Mouse (Mus musculus) heart, postnatal 0 days (tissue): ENCODE data around the gene Sin3b. TPM values are rescaled to one million over a fixed set of nuclear protein-coding genes. Genes with fewer than 3 reads are reported as not detected.

Experiments
- ATAC-seq: fragments of 200-750 bp; cut with Nextera tagmentation; 2 replicates; pipeline ENCODE4 v1.8.0; 2017; ENCODE audit warnings: low read depth, moderate number of reproducible peaks, moderate library complexity; ENCODE audit not compliant: insufficient read depth
- DNase-seq: peaks from one replicate; pipeline ENCODE4 v3.0.0-alpha.2; 2016; ENCODE audit warnings: low spot score
- H3K27ac ChIP-seq: fragments of 300-500 bp; sonication (generic); 2 replicates; pipeline ENCODE4 v1.5.1; 2014; ENCODE audit warnings: low read depth, mild to moderate bottlenecking
- H3K27me3 ChIP-seq: fragments of 300-500 bp; sonication (generic); 2 replicates; pipeline ENCODE4 v1.6.1; 2014; ENCODE audit warnings: low read length, mixed read lengths; ENCODE audit not compliant: control insufficient read depth, insufficient read depth
- H3K36me3 ChIP-seq: fragments of 300-500 bp; sonication (generic); replicated peaks from 2 replicates; pipeline ENCODE4 v1.6.1; 2014; ENCODE audit warnings: low read length, mixed read lengths; ENCODE audit not compliant: control insufficient read depth, insufficient read depth
- H3K4me1 ChIP-seq: fragments of 300-500 bp; sonication (generic); 2 replicates; pipeline ENCODE4 v1.6.1; 2014; ENCODE audit warnings: antibody characterized with exemption; ENCODE audit not compliant: control insufficient read depth, insufficient read depth
- H3K4me2 ChIP-seq: fragments of 300-500 bp; sonication (generic); 2 replicates; pipeline ENCODE4 v1.6.1; 2014; ENCODE audit warnings: low read depth, mild to moderate bottlenecking, low read length, moderate library complexity
- H3K4me3 ChIP-seq: fragments of 300-500 bp; sonication (generic); 2 replicates; pipeline ENCODE4 v1.5.1; 2014; ENCODE audit warnings: low read depth, low read length
- H3K9ac ChIP-seq: fragments of 300-500 bp; sonication (generic); replicated peaks from 2 replicates; pipeline ENCODE4 v1.6.1; 2014; ENCODE audit warnings: low read depth, low read length, mixed read lengths
- H3K9me3 ChIP-seq: fragments of 300-500 bp; sonication (generic); replicated peaks from 2 replicates; pipeline ENCODE4 v1.6.1; 2016; ENCODE audit warnings: low read length; ENCODE audit not compliant: control insufficient read depth
- CTCF ChIP-seq: IDR thresholded peaks from 2 replicates; pipeline ENCODE4 v1.5.1; 2016; ENCODE audit warnings: antibody characterized with exemption, control low read depth, low read depth
- EP300 ChIP-seq: IDR thresholded peaks from 2 replicates; pipeline ENCODE4 v1.6.1; 2016; ENCODE audit warnings: antibody characterized with exemption, low read depth
- WGBS: fragments of 180-500 bp; shearing (Covaris S2); extraction: QIAGEN DNeasy Blood & Tissue Kit; methylation state at CpG from one replicate; pipeline ENCODE4 v1.1.7; 2014; 5-methylcytosine and 5-hydroxymethylcytosine counted together
- polyA plus RNA-seq: library from polyadenylated mRNA; unstranded; fragments of >200 nt; fragmentation: Nextera tagmentation; extraction: Ambion mirVana; gene quantifications from 2 replicates; pipeline ENCODE4 v1.2.1, GENCODE M21; 2015
- total RNA-seq: library from RNA; depleted of rRNA; stranded (reverse); fragments of >200 nt; gene quantifications from 2 replicates; pipeline ENCODE4 v1.2.3, GENCODE M21; 2014; ENCODE audit warnings: low replicate concordance

Gene Sin3b
- total and polyA plus RNA-seq, 2 experiments from 2014 or later: 195 to 203 TPM

DNA sequence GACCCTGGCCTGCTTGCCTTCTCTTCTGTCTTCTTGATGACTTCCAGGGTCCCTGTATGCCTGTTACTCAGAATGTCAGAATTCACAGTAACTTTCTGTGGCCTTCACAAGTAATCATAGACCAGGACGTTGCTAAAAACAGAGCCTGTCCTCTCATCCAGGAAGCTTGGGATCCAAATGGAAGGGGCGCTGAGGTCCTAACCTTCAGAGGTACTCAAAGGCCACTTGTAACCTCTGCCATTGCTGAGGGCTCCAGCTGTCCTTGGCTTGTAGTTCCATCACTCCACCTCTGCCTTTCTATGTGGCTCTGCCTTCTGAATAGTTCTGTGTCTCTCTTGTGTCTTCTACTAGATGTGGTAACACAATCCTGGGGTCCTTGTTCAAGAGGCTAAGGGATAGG, 30.7 kb downstream of the Sin3b start:
- Histone ChIP-seq H3K4me1 (no peaks in the 10 kb centered on the region), H3K27me3 (no peaks in the 10 kb centered on the region), H3K9ac (no peak overlapping the region), H3K4me3 (no peak overlapping the region), H3K27ac (no peak overlapping the region), H3K9me3 (no peaks in the 10 kb centered on the region), H3K4me2 (no peak overlapping the region), H3K36me3 (peaks cover 91% of the 10 kb centered on the region)
- WGBS: 84% methylated on average over 2 of the region's 2 CpGs
- DNase-seq (no peak), ATAC-seq (no peak)
- TF ChIP-seq CTCF (no peak), EP300 (no peak)

DNA sequence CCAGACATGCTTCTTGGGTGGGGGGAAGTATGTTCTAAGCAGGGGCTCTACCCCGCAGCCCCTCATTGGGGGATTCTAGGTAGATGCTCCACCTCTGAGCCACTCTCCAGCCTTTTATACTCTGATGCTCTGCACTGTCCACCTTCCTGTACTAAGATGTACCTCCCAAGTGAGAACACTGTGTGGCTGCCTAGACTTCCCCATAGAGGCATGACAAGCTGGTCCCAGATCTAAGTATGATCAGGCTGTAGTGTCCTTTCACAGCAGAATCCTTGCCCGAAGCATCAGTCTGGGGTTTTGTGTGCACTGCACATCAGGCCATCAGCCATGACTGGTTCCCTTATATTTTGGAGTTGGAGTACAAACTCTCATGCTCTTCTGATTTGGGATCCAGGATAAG, 32.9 kb downstream of the Sin3b start:
- H3K9ac ChIP-seq: no peak overlapping the region
- no peak overlapping the region for H3K4me2 ChIP-seq
- no peaks in the 10 kb centered on the region for H3K9me3 ChIP-seq
- no peaks in the 10 kb centered on the region for H3K4me1 ChIP-seq
- 96% methylated on average over 2 of the region's 2 CpGs for WGBS
- H3K4me3 ChIP-seq: no peak overlapping the region
- no peak overlapping the region for H3K27ac ChIP-seq
- DNase-seq (no peak), ATAC-seq (no peak)
- no peaks in the 10 kb centered on the region for H3K27me3 ChIP-seq
- H3K36me3 ChIP-seq: peaks cover 70% of the 10 kb centered on the region
- TF ChIP-seq CTCF (no peak), EP300 (no peak)

DNA sequence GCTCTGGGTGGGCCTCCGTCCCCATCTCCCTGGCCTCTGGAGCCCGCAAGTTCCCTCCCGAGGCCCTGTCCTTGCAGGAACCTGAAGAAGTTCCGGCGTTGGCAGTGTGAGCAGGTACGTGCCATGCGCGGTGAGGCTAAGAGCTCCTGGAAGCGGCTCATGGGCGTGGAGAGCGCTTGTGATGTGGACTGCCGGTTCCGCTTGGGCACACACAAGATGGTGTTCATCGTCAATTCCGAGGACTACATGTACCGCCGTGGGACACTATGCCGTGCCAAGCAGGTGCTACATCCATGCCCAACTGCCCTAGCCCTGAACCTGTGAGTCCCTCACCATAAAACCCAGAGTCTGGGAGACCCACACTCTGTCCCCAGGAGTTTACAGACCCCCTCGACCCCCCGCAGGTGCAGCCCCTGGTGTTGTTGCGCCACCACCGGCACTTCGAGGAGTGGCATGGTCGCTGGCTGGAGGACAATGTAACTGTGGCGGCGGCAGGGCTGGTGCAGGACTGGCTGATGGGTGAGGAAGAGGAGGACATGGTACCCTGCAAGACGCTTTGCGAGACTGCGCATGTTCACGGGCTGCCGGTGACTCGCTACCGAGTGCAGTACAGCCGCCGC, 33.8 kb downstream of the Sin3b start:
- Histone ChIP-seq H3K27ac (no peak overlapping the region), H3K4me3 (no peak overlapping the region), H3K27me3 (no peaks in the 10 kb centered on the region), H3K9ac (no peak overlapping the region), H3K36me3 (peaks cover 62% of the 10 kb centered on the region), H3K4me2 (no peak overlapping the region), H3K4me1 (peaks cover 3% of the 10 kb centered on the region; the same call in 1 of the 2 replicates), H3K9me3 (no peaks in the 10 kb centered on the region)
- TF ChIP-seq EP300 (no peak), CTCF (no peak)
- no peak for DNase-seq
- no peak for ATAC-seq
- WGBS: 95% methylated on average over 35 of the region's 35 CpGs

DNA sequence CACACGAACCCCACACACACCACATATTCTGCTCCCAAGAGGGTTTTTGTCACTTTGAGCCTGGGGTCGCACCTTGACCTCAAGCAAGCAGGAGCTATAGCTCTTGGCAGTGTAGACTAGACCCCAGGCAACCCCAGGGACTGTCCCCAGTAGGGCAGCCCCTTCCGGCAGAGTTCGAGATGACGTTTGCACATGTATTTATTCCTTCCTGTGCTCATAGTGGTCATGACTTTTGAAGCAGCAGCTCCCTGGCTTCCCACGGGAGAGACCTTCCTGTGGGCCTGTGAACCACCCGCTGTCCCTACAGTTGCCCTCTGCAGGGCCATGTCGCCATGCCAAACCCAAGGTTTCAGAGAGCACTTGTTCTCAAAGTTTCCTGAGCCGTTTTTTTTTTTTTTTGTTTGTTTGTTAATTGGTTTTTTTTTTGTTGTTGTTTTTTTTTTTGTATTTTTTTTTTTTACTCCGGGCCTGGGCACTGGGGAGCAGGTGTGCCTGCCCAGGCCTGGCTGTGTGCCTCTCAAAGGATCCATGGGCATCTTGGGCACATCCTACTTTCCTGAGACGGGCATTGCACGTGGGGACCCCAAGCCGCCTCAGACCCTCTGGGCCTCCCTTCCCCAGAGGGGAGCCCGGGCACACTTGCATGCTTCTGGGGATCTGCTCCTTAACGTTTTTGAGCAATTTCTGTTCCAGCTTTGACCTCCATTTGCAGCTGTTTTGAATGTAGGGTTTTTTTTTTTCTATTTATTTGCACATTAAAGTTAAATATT, 34.5 kb downstream of the Sin3b start:
- 88% methylated on average over 15 of the region's 15 CpGs for WGBS
- no peak for ATAC-seq
- no peak for TF ChIP-seq CTCF
- no peak for TF ChIP-seq EP300
- no peak for DNase-seq
- Histone ChIP-seq H3K9me3 (no peaks in the 10 kb centered on the region), H3K4me1 (peaks cover 3% of the 10 kb centered on the region; the same call in 1 of the 2 replicates), H3K36me3 (peaks cover 55% of the 10 kb centered on the region), H3K4me3 (no peak overlapping the region), H3K27ac (no peak overlapping the region), H3K9ac (no peak overlapping the region), H3K4me2 (no peak overlapping the region), H3K27me3 (no peaks in the 10 kb centered on the region)

DNA sequence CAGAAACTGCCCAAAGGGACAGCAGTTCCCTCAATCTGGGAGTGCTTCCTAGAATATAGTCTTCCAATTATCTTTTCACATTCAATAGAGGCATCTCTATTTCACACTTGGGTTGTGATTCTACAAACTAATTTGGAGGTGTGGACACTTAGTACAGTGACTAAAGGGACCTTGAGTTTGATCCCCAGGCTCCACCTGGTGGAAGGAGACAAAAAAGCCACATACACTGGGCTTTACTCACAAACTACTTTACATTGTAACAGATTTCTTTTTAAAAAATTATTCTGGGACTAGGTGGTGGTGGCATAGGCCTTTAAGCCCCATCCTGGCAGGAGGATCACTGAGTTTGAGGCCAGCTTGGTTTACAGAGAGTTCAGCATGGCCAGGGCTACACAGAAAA, 35.2 kb downstream of the Sin3b start:
- DNase-seq: no peak
- Histone ChIP-seq H3K9me3 (no peaks in the 10 kb centered on the region), H3K36me3 (peaks cover 48% of the 10 kb centered on the region)

More for the DNA sequence above, 35.2 kb downstream of the Sin3b start:
- Histone ChIP-seq H3K4me1 (peaks cover 3% of the 10 kb centered on the region; the same call in 1 of the 2 replicates), H3K4me2 (no peak overlapping the region), H3K27me3 (no peaks in the 10 kb centered on the region), H3K4me3 (no peak overlapping the region), H3K9ac (no peak overlapping the region), H3K27ac (no peak overlapping the region)
- no peak for ATAC-seq
- no peak for TF ChIP-seq EP300
- 0 out of 2 replicates have a peak, but pooled peaks have one; percentile 6 for TF ChIP-seq CTCF
